Mouse (Mus musculus): ENCODE results near the gene Phf8.
"Not testable (repeated sequence)": the region's sequence is repeated elsewhere in the genome, so short reads cannot be mapped to it uniquely, and the experiment has no call there.

Phf8 gene

DNA sequence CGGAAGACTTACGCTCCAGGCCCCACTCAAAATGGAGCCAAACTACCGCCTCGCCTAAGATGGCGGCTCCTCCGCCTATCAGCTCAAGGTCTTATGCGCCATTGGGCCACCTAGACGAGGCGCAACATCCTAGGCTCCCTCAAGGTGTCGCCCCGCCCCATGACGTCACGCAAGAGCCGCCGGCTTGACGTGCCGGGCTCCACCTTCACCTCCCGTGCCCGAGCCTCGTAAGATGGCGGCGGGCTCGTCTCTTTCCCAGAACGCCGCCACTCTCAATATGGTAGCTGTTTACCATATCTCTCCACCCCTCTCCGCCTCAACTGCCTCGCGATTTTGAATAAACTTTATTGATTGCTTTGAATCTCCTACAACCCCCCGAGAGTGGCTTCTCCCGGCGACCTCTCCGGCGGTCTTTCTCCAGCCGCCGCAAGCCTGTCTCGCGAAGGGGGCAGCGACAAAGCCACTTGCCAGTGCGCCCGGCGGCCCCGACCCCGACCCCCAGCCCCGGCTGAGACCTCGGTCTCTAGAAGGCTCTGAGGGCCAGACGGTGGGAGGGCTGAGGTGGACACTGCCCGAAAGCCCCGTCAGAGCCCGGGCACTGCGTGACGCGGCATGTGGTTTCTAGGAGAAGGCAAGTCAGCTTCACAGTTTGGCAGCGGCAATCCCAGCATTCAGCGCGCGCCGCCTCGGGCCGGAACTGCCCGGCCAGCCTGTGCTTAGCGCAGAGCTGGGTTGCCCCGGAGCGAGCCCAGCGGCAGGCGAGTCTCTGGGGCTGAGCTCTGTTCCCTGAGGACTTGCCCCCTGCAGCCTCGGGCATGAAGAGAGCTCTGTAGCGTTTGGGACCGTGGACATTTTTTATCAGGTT is at the start of gene Phf8:
TSS of gene Phf8 (plus strand) at position 215 of the 865 bp plus-strand sequence.
- DNase-seq (ENCODE audit: low read depth, low spot score) = peak; percentile 99

GRCm38 (mm10) chrX:151488128-151488527 is 32.3 kb upstream of the Phf8 start:
- no peak for DNase-seq (ENCODE audit: low read depth, low spot score)

- DNase-seq (ENCODE audit: low read depth, low spot score) = not testable (repeated sequence)
Observed at GRCm38 (mm10) chrX:151493269-151493668, 27.2 kb upstream of the Phf8 start.

GRCm38 (mm10) chrX:151496596-151496995 is 23.9 kb upstream of the Phf8 start:
- no peak for DNase-seq (ENCODE audit: low read depth, low spot score)

DNA sequence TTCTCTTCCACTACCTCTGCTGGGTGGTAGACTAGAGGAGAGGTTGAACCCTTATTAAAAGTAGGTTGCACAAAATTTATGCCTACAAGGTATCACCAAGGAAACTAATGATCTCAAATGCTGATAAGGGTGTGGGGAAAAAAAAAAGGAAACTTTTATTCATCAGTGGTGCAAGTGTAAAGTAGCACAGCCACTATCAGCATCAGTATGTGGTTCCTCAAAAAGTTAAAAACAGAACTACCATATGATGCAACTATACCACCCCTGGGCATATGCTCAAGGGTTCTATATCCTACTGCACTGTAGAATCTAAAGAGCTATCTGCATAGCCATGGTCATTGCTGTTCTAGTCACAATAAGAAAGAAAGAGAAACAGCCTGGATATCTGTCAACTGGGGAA is 11.9 kb upstream of the Phf8 start:
- no peak for DNase-seq (ENCODE audit: low read depth, low spot score)

DNA sequence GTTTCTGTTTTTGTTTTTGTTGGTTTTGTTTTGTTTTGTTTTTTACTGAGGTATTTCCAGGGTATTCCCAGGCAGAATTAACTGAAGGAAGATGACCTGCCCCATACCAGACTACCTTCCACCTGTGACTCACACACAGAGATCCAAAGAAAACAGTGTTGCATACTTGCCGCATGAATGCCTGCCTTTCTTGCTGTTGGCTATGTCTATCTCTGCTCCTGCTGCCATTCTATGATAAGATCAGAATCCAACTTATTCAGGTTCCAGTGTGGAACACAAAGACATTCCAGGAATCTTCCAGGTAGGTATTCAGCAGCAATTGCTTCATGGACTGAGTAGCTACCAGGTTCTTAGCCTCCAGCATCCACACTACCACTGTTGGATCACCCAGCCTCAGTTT is 10.6 kb upstream of the Phf8 start:
- no peak for DNase-seq (ENCODE audit: low read depth, low spot score)

DNA sequence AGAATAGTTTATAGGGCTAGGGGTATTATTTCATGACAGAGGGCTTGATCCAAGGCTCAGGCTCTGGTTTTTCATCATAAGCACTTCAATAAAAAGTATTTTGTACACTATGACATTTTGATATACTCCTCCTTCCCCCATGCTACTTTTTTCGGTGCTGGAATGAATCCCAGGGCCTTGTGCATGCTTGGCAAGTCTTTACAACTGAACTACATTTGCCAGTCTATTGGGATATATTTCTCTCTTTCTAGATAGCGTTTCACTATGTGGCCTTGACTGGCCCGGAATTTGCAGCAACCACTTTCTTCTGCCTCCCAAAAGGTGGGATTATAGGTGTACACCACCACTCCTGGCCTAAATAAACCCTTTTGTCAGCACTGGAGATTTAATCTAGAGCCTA is 7.4 kb upstream of the Phf8 start:
- DNase-seq (ENCODE audit: low read depth, low spot score) = peak; percentile 6

- no peak for DNase-seq (ENCODE audit: low read depth, low spot score)
Observed at GRCm38 (mm10) chrX:151513694-151514093, 6.8 kb upstream of the Phf8 start.

- DNase-seq (ENCODE audit: low read depth, low spot score) = no peak
Observed at GRCm38 (mm10) chrX:151518181-151518580, 2.3 kb upstream of the Phf8 start.

GRCm38 (mm10) chrX:151520127-151520457 is 380 bp upstream of the Phf8 start:
- no peak for DNase-seq (ENCODE audit: low read depth, low spot score)

DNA sequence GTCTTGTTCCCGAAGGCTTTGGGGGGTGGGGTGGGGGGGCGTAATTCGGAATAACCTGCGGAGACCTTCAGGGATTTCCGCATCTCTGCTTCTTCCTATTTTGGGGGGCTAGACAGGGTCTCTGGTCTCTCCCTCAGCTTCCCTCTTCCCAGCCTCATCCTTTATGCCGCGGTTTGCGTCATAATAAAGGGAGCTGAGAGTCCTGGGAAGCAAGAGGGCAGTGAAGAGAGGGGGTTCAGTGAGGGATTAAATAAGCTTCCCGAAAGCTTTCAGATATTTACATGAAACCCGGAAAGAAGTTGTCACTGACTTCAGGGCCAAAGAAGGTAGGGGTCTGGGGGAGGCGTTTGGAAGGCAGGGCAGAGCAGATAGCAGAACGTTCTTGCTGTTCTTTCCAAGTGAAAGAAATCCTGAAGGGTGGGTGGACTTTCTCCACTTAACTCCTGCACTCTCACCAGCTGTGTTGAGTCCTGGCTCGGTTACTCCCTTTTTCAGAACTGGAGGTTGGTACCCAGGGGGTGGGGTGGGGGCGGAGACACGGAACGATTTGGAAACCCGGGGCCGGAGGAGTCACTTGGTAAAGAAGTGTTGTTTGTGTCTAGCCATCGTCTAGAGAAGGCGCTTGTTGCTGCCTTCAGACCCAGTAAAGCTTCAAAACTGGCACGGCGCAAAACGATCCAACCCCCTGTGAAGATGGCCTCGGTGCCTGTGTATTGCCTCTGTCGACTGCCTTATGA is 1.5 kb downstream of the Phf8 start:
- peak; percentile 40 for DNase-seq (ENCODE audit: low read depth, low spot score)

DNA sequence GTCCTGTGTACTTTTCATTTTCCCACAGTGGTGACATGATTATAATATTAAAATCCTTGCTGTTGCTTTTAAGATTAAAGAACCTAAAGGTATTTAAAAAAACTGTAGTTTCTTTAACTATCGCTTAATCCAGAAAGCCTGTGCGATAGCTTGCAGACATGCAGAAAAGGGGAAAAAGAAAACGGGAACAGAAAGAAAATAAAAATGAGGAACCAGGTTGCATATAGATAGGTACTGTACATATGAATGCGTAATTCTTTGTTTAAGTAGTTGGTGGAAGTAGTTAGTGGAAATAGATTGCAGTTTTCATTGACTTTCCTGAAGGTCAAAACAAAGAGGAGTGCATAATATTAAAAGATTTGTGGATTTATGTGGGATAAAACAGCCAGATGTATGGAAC is 32.9 kb downstream of the Phf8 start:
- no peak for DNase-seq (ENCODE audit: low read depth, low spot score)

DNA sequence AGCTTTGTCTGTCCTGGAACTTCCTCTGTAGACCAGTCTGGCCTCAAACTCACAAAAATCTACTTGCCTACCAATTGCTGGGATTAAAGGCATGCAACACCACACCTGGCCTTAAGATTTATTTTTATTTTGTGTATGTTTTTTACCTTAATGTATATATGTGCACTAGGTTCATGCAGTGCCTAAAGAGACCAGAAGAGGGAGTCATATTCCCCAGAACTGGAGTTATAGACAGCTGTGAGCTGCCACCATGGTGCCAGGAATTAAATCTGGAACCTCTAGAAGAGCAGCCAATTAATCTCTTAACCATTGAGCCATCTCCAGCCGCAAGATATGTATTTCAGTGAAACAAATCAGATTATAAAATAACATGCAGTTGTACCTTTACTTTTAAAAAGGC is 54.7 kb downstream of the Phf8 start:
- DNase-seq (ENCODE audit: low read depth, low spot score) = no peak

DNA sequence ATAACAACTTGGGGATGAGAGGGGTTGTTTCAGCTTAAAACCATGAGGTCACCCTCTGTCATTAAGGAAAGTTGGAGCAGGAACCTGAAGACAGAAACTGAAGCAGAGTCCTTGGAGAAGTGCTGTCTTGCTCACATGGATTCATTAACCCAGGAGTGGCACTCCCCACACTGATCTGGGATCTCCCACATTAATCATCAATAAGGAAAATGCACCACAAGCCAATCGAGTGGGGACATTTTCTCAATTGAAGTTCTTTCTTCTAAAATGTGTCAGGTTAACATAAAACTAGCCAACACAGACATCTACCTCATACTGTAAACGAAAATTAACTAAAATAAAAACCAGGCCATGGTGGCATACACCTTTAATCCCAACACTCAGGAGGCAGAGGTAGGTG is 122.9 kb downstream of the Phf8 start:
- no peak for DNase-seq (ENCODE audit: low read depth, low spot score)

DNA sequence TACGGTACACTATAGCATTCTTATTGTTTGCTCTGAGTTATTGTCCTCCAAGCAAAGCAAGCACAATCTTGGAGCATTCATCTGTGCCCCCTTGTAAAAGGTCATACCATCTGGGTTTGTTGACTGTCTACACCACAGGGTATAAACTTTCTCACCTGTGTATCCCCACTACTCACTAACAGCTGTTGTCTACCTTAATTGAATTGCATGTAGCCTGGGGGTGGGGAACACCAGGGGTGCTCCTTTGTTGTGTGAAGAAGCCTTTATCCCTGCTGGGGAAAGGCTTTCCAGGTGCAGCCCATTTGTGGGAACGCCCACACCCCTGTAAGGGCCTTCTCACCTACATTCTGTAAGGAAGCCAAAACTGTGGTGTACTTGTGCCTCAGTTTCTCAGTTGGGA is 133.3 kb downstream of the Phf8 start:
- DNase-seq (ENCODE audit: low read depth, low spot score) = no peak

GRCm38 (mm10) chrX:151674492-151675171 is 154.2 kb downstream of the Phf8 start:
- peak; percentile 9 for DNase-seq (ENCODE audit: low read depth, low spot score)

All from brain, adult 2 months (tissue).